Mouse (Mus musculus) erythroblast, embryonic 14.5 days (primary cell): ENCODE measurements around the gene Chrdl2. TPM values are rescaled to one million over a fixed set of nuclear protein-coding genes. Genes with fewer than 3 reads are reported as not detected.
"Not testable (repeated sequence)": the region's sequence is repeated elsewhere in the genome, so short reads cannot be mapped to it uniquely, and the experiment has no call there.

Experiments used
- H3K27me3 ChIP-seq: 2 replicates; pipeline ENCODE4 v1.6.1; 2012; ENCODE audit warnings: inconsistent platforms; ENCODE audit not compliant: control insufficient read depth
- H3K36me3 ChIP-seq: 2 replicates; pipeline ENCODE4 v1.6.1; 2012; ENCODE audit warnings: mild to moderate bottlenecking, inconsistent platforms; ENCODE audit not compliant: control insufficient read depth
- H3K4me1 ChIP-seq: 2 replicates; pipeline ENCODE4 v1.6.1; 2012; ENCODE audit warnings: inconsistent platforms; ENCODE audit not compliant: control insufficient read depth
- H3K4me3 ChIP-seq: replicated peaks from 2 replicates; pipeline ENCODE3; 2012; ENCODE audit warnings: moderate library complexity, mild to moderate bottlenecking, inconsistent platforms
- H3K9me3 ChIP-seq: 2 replicates; pipeline ENCODE4 v1.6.1; 2012; ENCODE audit warnings: low read length, inconsistent platforms, mixed read lengths; ENCODE audit not compliant: control insufficient read depth
- GATA1 ChIP-seq: IDR thresholded peaks from 2 replicates; pipeline ENCODE4 v1.6.1; 2012; ENCODE audit warnings: low read length, inconsistent platforms, mixed read lengths
- TAL1 ChIP-seq: IDR thresholded peaks from 3 replicates; pipeline ENCODE4 v1.6.1; 2012; ENCODE audit warnings: low read length, inconsistent platforms, mixed read lengths
- polyA plus RNA-seq: library from polyadenylated mRNA; stranded (reverse); fragments of >175 nt; gene quantifications from 2 replicates; pipeline ENCODE4 v1.2.3, GENCODE M21; 2012

The Chrdl2 gene
- polyA plus RNA-seq, 1 experiment = not detected

DNA sequence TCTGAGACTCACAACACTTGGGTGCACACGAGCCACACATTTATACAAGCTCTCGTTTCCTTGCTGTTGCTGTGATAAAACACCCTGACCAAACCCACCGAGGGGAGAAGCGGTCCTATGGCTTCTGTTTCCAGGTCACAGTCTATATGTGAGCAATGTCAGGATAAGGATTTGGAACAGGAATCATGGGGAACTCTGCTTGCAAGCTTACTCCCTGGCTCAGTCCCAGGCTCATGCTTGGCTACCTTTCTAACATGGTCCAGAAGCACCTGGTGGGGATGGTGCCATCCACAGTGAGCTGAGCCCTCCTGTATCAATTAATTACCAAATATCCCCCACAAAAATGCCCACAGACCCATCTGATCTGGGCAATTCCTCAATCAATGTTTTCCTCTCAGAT lies 36.8 kb upstream of the Chrdl2 start:
- no peaks in the 10 kb centered on the region for H3K27me3 ChIP-seq
- no peaks in the 10 kb centered on the region for H3K9me3 ChIP-seq
- no peak overlapping the region for H3K4me3 ChIP-seq
- peaks cover 2% of the 10 kb centered on the region; the same call in 1 of the 2 replicates for H3K4me1 ChIP-seq
- TF ChIP-seq GATA1 (no peak), TAL1 (no peak)
- no peaks in the 10 kb centered on the region for H3K36me3 ChIP-seq

DNA sequence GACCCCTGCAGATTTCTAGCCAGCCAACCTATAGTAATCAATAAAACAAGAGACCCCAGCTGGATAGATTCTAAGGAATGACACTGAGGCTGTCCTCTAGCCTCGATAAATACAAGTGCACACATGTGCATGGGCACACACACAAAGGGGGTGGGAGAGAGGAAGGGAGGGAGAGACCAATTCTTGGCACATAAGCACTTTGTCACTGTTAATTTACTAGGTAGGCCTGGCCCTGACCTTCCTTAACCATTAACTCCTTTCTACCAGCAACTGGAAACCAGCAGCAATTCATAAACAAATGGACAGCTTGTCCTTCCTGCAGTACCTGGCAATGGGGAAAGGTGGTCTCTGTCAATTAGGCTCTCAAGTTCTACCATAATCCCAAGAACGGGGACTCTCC lies 34.0 kb upstream of the Chrdl2 start:
- no peaks in the 10 kb centered on the region for H3K36me3 ChIP-seq
- H3K4me3 ChIP-seq = no peak overlapping the region
- H3K9me3 ChIP-seq = no peaks in the 10 kb centered on the region
- no peaks in the 10 kb centered on the region for H3K27me3 ChIP-seq
- no peak for TF ChIP-seq GATA1
- TF ChIP-seq TAL1 = no peak
- H3K4me1 ChIP-seq = no peaks in the 10 kb centered on the region; the same call in none of the 2 replicates

- H3K27me3 ChIP-seq, H3K4me1 ChIP-seq, H3K9me3 ChIP-seq, H3K36me3 ChIP-seq, H3K4me3 ChIP-seq: not testable (repeated sequence)
Observed at GRCm38 (mm10) chr7:99972912-99973311, 33.1 kb upstream of the Chrdl2 start.

DNA sequence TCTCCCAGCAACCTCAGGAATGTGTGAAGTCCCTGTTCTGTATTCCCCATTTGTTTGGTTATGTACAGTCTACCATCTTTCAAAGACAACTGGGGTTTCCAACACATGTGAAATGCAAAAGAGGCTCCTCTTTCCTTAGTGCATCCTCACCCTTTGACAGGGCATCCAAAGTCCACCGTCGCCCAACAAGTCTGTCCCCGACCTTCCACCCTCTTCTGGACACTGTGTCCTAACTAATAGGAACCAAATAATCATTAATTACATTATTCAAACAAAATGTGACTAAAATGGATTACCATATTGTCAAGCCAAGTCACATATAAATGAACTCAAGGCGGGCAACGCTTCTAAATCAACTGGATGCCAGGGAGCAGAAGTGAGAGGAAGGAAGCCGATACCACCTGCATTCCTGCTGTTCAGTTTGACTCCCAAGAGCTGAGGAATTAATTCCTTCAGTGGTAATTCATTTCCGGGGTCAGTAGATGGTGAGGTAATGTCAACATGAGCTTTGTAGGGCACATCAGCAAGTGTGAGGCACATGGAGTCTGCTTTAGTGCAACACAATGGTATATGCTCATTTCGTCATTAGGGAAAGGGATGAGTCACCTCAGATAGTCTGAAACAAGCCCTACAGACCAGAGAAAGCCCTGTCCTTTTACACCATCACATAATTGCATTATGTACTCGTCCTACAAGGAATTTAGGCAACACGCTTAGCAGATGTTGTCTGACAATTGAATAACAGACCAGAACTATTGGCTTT lies 31.6 kb upstream of the Chrdl2 start:
- H3K27me3 ChIP-seq = no peaks in the 10 kb centered on the region

DNA sequence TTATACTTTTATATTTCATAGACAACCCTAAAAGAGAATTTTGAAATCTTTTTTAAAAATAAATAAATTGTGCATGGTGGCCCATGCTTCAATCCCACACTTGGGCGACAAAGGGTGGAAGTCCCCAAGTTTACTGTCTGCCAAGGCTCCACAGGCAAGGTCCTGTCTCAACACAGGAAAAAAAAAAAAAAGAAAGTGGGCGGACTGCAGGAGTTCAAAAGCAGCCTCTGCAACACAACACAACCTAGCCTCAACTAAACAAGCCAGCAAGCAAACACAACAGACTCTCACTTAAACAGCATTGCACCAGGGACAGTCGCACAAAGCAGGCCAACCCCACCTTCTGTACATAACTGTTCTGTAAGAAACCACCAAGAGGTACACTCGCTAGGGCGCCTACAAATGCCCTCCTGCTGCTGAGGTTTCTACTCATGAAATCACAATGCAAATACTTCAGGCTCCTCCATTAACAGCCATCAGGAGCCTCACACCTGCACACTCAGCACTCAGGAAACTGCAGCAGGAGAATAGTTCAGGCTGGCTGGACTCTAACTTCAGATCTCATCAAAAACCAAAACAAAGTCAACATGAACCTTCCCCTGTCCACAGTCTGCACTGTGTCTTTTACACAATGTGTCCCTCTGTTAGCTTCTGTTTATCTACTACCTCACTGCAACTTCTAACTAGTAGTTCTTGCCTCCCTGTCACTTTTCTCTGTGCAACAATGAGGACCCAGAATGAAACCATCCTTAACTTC lies 30.0 kb upstream of the Chrdl2 start:
- Histone ChIP-seq H3K4me1 (peaks cover 16% of the 10 kb centered on the region), H3K27me3 (no peaks in the 10 kb centered on the region), H3K9me3 (no peaks in the 10 kb centered on the region), H3K4me3 (no peak overlapping the region), H3K36me3 (no peaks in the 10 kb centered on the region)
- TF ChIP-seq GATA1 (no peak), TAL1 (no peak)

More for the DNA sequence above, 31.6 kb upstream of the Chrdl2 start:
- H3K4me1 ChIP-seq = peaks cover 7% of the 10 kb centered on the region
- TF ChIP-seq TAL1 (no peak), GATA1 (no peak)
- no peak overlapping the region for H3K4me3 ChIP-seq
- no peaks in the 10 kb centered on the region for H3K9me3 ChIP-seq
- no peaks in the 10 kb centered on the region for H3K36me3 ChIP-seq

- Histone ChIP-seq H3K4me3 (no peak overlapping the region), H3K27me3 (no peaks in the 10 kb centered on the region; the same call in 1 of the 2 replicates), H3K36me3 (no peaks in the 10 kb centered on the region), H3K9me3 (no peaks in the 10 kb centered on the region), H3K4me1 (peaks cover 19% of the 10 kb centered on the region)
- TF ChIP-seq TAL1 = no peak
- no peak for TF ChIP-seq GATA1
Observed at GRCm38 (mm10) chr7:99978041-99978440, 27.9 kb upstream of the Chrdl2 start.

DNA sequence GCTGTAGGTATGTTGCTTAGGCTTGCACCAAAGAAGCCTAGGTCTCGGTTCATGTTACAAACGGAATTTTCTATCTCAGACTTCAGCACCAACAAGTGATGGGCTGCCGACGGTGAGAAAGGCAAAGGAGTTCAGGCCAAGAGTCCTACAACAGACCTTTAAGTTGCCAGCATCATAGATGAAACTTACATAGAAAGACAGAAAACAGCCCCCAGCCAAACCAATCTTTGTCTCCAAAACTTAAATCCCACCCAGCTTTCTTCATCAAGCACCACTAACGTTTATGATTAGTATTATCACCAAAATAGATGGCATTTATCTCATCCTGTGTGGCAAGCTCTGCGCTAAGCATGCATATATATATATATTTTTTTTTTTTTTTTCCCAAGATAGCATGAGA lies 26.9 kb upstream of the Chrdl2 start:
- H3K4me1 ChIP-seq = peaks cover 19% of the 10 kb centered on the region
- no peaks in the 10 kb centered on the region for H3K9me3 ChIP-seq
- H3K36me3 ChIP-seq = no peaks in the 10 kb centered on the region
- no peak for TF ChIP-seq GATA1
- no peak for TF ChIP-seq TAL1
- H3K4me3 ChIP-seq = peak overlapping the region; percentile 87
- H3K27me3 ChIP-seq = peaks cover 2% of the 10 kb centered on the region; the same call in 1 of the 2 replicates

DNA sequence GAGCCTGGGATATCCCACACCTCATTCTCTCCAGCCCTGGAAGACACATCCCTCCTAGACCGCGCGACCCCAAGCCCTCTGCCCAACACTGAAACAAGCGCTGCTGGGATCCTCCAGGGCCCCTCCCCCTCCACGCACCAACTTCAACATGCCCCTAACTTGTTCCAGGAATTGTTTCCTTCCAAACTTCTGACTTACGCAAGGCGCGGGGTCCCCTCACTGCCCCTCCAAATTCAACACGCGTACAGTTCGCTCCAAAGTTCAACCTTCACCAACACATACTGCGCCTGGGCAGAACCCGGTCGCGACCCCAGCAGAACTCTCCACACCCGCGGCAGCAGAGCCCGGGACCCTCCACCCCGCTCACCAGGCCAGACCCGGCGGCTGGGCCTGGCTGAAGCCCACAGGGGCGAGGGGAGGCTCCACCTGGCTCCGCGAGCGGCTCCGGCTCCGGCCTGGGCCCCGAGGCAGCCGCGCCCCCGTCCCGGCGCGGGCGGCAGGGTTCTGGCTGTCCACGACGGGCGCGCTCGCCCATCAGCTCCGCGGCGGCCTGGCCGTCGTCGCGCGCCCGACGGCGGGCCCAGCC lies 26.3 kb upstream of the Chrdl2 start:
- H3K36me3 ChIP-seq = no peaks in the 10 kb centered on the region
- TF ChIP-seq TAL1 (no peak), GATA1 (no peak)
- peaks cover 19% of the 10 kb centered on the region for H3K4me1 ChIP-seq
- H3K27me3 ChIP-seq = peaks cover 2% of the 10 kb centered on the region; the same call in 1 of the 2 replicates
- no peaks in the 10 kb centered on the region for H3K9me3 ChIP-seq
- H3K4me3 ChIP-seq = peak overlapping the region; percentile 87

DNA sequence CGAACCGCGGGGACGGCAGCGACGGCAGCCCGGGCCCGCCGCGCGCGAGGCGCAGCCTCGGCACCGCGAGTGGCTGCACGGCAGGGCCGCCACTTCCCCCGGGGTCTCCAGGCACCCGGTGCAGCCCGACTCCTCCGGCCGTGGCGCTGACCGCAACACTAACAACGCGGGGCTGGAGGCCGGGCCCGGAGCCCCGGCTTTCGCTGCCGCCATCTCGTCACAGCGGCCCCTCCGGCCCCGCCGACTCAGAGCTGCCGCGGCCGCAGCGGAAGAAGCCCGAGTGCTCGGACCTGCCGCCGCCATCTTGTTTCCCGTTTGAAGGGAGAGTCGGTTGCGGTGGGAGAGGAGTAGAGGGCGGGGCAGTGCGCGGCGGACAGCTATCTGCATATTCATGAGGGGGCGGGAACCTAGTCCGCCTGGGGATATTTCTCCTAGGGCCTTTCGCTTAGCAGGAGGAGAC lies 25.8 kb upstream of the Chrdl2 start, which contains the start of gene Rnf169:
Rnf169 (minus strand) TSS at position 317 of the 460 bp plus-strand sequence.
- H3K36me3 ChIP-seq = no peaks in the 10 kb centered on the region
- H3K4me1 ChIP-seq = peaks cover 19% of the 10 kb centered on the region
- peaks cover 2% of the 10 kb centered on the region; the same call in 1 of the 2 replicates for H3K27me3 ChIP-seq
- TF ChIP-seq GATA1 (no peak), TAL1 (no peak)
- no peaks in the 10 kb centered on the region for H3K9me3 ChIP-seq
- H3K4me3 ChIP-seq = peak within 1 kb of the TSS; percentile 87
